Comparison of ENCODE assay signal across 19 mouse cellular contexts in genomic region chr2:58480764-58481163, GRCm38 (mm10). TPM values are rescaled to one million over a fixed set of nuclear protein-coding genes. Genes with fewer than 3 reads are reported as not detected.
DNase-seq lines count a peak whose midpoint lies in the region; ATAC-seq and TF ChIP-seq lines count a peak whose summit lies in the region.
"Had no signal": no experiment of that assay in that cellular context is flagged by ENCODE, and none has a peak within 500 bp of the region (broad histone marks: within the 10 kb centered on the region; RNA-seq: fewer than 3 reads in every experiment).

No protein-coding gene starts in this region.

- TF ChIP-seq CTCF in testis, adult 2 months (IDR thresholded peaks at IDR 0.05; ENCODE audit: control insufficient read depth, insufficient read depth, insufficient replicate concordance, low read depth, low read length) = no peak

- no peak for ATAC-seq in embryonic facial prominence, embryonic 14.5 days (ENCODE audit: low read depth)
- ATAC-seq: inflammation-experienced regulatory T-cells, adult 6 months; midbrain, embryonic 16.5 days had no signal

- no peak overlapping the region for H3K9ac ChIP-seq in embryonic facial prominence, embryonic 14.5 days (ENCODE audit: low read depth, low read length)
- H3K9ac ChIP-seq: kidney, embryonic 15.5 days; neural tube, embryonic 12.5 days had no signal

- peaks cover 22% of the 10 kb centered on the region for H3K4me1 ChIP-seq in heart, embryonic 10.5 days
- H3K4me1 ChIP-seq in testis, adult 2 months (ENCODE audit: control insufficient read depth, insufficient read depth, low read length) = no peaks in the 10 kb centered on the region
- peaks cover 16% of the 10 kb centered on the region for H3K4me1 ChIP-seq in embryonic facial prominence, embryonic 14.5 days (ENCODE audit: control insufficient read depth, insufficient read depth, low read length)
- H3K4me1 ChIP-seq: neural tube, embryonic 12.5 days had no signal

- DNase-seq in heart, embryonic 10.5 days (ENCODE audit: low spot score) = no peak
- no peak for DNase-seq in heart, adult 8-10 months (ENCODE audit: low spot score)
- DNase-seq in testis, postnatal 14 days (ENCODE audit: low spot score) = no peak
- DNase-seq in embryonic facial prominence, embryonic 14.5 days (ENCODE audit: low spot score) = peak; percentile 35
- DNase-seq in skeletal muscle tissue, adult 2 months (ENCODE audit: low read depth, low spot score) = peak; percentile 36
- DNase-seq in thymus, postnatal 0 days (ENCODE audit: low spot score) = no peak
- DNase-seq: cerebellum, adult 8-10 months; heart, adult 2 months; retina, postnatal 1 day; thymus, adult 2 months had no signal

- WGBS in heart, embryonic 10.5 days = 64% methylated on average over 6 of the region's 6 CpGs
- 63% methylated on average over 6 of the region's 6 CpGs for WGBS in embryonic facial prominence, embryonic 14.5 days

- no peaks in the 10 kb centered on the region for H3K27me3 ChIP-seq in heart, embryonic 10.5 days (ENCODE audit: insufficient read depth, poor library complexity, severe bottlenecking)
- no peaks in the 10 kb centered on the region for H3K27me3 ChIP-seq in testis, adult 2 months (ENCODE audit: control insufficient read depth, insufficient read depth, low read length)
- no peaks in the 10 kb centered on the region for H3K27me3 ChIP-seq in embryonic facial prominence, embryonic 14.5 days (replicated peaks; ENCODE audit: control insufficient read depth, insufficient read depth, low read length)
- H3K27me3 ChIP-seq: kidney, embryonic 15.5 days; neural tube, embryonic 12.5 days had no signal

- 0 out of 2 replicates have a peak overlapping the region, but pooled peaks have one; percentile 4 for H3K27ac ChIP-seq in heart, embryonic 10.5 days
- H3K27ac ChIP-seq in testis, adult 2 months (ENCODE audit: control insufficient read depth, insufficient read depth, low read depth, low read length) = 0 out of 2 replicates have a peak overlapping the region, but pooled peaks have one; percentile 1
- no peak overlapping the region for H3K27ac ChIP-seq in embryonic facial prominence, embryonic 14.5 days (replicated peaks; ENCODE audit: low read depth, low read length)
- H3K27ac ChIP-seq: heart, adult 2 months; kidney, embryonic 15.5 days; neural tube, embryonic 12.5 days had no signal

- H3K9me3 ChIP-seq in heart, embryonic 10.5 days = no peaks in the 10 kb centered on the region
- no peaks in the 10 kb centered on the region for H3K9me3 ChIP-seq in embryonic facial prominence, embryonic 14.5 days (ENCODE audit: control insufficient read depth, low read length)
- H3K9me3 ChIP-seq: kidney, embryonic 15.5 days; neural tube, embryonic 12.5 days had no signal

- H3K4me2 ChIP-seq in embryonic facial prominence, embryonic 14.5 days (ENCODE audit: low read depth, low read length) = no peak overlapping the region
- H3K4me2 ChIP-seq: kidney, embryonic 15.5 days; liver, embryonic 11.5 days; neural tube, embryonic 12.5 days had no signal

- peaks cover 20% of the 10 kb centered on the region; the same call in 1 of the 2 replicates for H3K36me3 ChIP-seq in heart, embryonic 10.5 days
- no peaks in the 10 kb centered on the region for H3K36me3 ChIP-seq in testis, adult 2 months (ENCODE audit: control insufficient read depth, insufficient read depth, low read length)
- H3K36me3 ChIP-seq in embryonic facial prominence, embryonic 14.5 days (ENCODE audit: control insufficient read depth, insufficient read depth, low read length) = peaks cover 31% of the 10 kb centered on the region
- H3K36me3 ChIP-seq: neural tube, embryonic 12.5 days had no signal

- no peak overlapping the region for H3K4me3 ChIP-seq in heart, embryonic 10.5 days
- H3K4me3 ChIP-seq in testis, adult 2 months (ENCODE audit: control insufficient read depth, low read depth, low read length) = no peak overlapping the region
- H3K4me3 ChIP-seq in embryonic facial prominence, embryonic 14.5 days (ENCODE audit: low read depth, low read length) = no peak overlapping the region
- H3K4me3 ChIP-seq: heart, adult 2 months; kidney, embryonic 15.5 days; neural tube, embryonic 12.5 days had no signal

- TF ChIP-seq POLR2A in testis, adult 2 months (IDR thresholded peaks at IDR 0.05; ENCODE audit: control insufficient read depth, low read depth, low read length) = no peak

RNA-seq across cellular contexts. Expression of gene Gm17409, which starts 10.8 kb away (rescaled TPM):
- not detected in 2 replicates for polyA plus RNA-seq in heart, embryonic 10.5 days (2016; fragmentation: Nextera tagmentation; extraction: Ambion mirVana)
- total RNA-seq in heart, adult 8-10 months (2022) = not detected
- 0.15 TPM in 1 of 2 replicates, not detected in the other for polyA plus RNA-seq in testis, adult 2 months (2012; rRNA removed)
- not detected in 2 replicates for polyA plus RNA-seq in embryonic facial prominence, embryonic 14.5 days (2014; fragmentation: Nextera tagmentation; extraction: Ambion mirVana)
- not detected in 2 replicates for polyA plus RNA-seq in thymus, postnatal 0 days (2015; fragmentation: Nextera tagmentation; extraction: Ambion mirVana)
- total RNA-seq: heart, adult 2 months; heart, postnatal 36 days; layer of hippocampus, adult 8-10 months had no signal
- polyA plus RNA-seq: heart, adult 2 months; inflammation-experienced regulatory T-cells, adult 6 months; kidney, embryonic 15.5 days; liver, embryonic 11.5 days; lung, embryonic 16.5 days; midbrain, embryonic 16.5 days; neural tube, embryonic 12.5 days; thymus, adult 2 months had no signal

Comparison
In these comparisons a context has a peak if more than half of its experiments do, and no peak if none do; other contexts are left out.
1. DNase-seq: peak in embryonic facial prominence, embryonic 14.5 days (single experiment) and skeletal muscle tissue, adult 2 months (single experiment); none in heart, embryonic 10.5 days (single experiment), heart, adult 8-10 months (single experiment), testis, postnatal 14 days (single experiment) and thymus, postnatal 0 days (single experiment).